8 mouse cellular contexts compared by ENCODE assay signal in genomic region chr11:66899426-66899825, GRCm38 (mm10). TPM values are rescaled to one million over a fixed set of nuclear protein-coding genes. Genes with fewer than 3 reads are reported as not detected.
A peak's percentile ranks its signal among the peaks of the same experiment; 100 is the strongest.
DNase-seq lines count a peak whose midpoint lies in the region; ATAC-seq lines count a peak whose summit lies in the region.

No protein-coding gene starts in this region.

- 14% methylated on average over 7 of the region's 7 CpGs for WGBS in forebrain, embryonic 13.5 days
- WGBS in limb, embryonic 11.5 days = 19% methylated on average over 7 of the region's 7 CpGs

- DNase-seq in ovary, postnatal 10 days (ENCODE audit: low spot score) = peak; percentile 25
- DNase-seq in ovary, adult 18-20 months (ENCODE audit: low spot score) = no peak
- peak; percentile 26 for DNase-seq in brain, embryonic 18.5 days (ENCODE audit: low read depth, low spot score)
- DNase-seq in hindlimb bud, embryonic 11.5 days (ENCODE audit: extremely low spot score, low read depth, low spot score) = peak; percentile 22
- peak; percentile 80 for DNase-seq in limb, embryonic 11.5 days (ENCODE audit: low spot score)
- DNase-seq in ovary, postnatal 14 days (ENCODE audit: low spot score) = peak; percentile 54
- peak; percentile 70 for DNase-seq in urinary bladder, postnatal 14 days (ENCODE audit: low spot score)

- no peak overlapping the region for H3K4me2 ChIP-seq in forebrain, embryonic 13.5 days
- no peak overlapping the region for H3K4me2 ChIP-seq in limb, embryonic 11.5 days (ENCODE audit: low read depth, severe bottlenecking)

- ATAC-seq in forebrain, embryonic 13.5 days = peak; percentile 45; the same call in 1 of the 2 replicates
- no peak for ATAC-seq in limb, embryonic 11.5 days (ENCODE audit: insufficient number of reproducible peaks, low FRiP score, low TSS enrichment, low read depth)

- no peaks in the 10 kb centered on the region for H3K4me1 ChIP-seq in forebrain, embryonic 13.5 days
- no peaks in the 10 kb centered on the region for H3K4me1 ChIP-seq in limb, embryonic 11.5 days (ENCODE audit: control insufficient read depth, insufficient read depth, low read length)

- H3K27ac ChIP-seq in forebrain, embryonic 13.5 days = no peak overlapping the region
- no peak overlapping the region for H3K27ac ChIP-seq in limb, embryonic 11.5 days (replicated peaks; ENCODE audit: low read depth, low read length)

- H3K36me3 ChIP-seq in forebrain, embryonic 13.5 days (ENCODE audit: poor library complexity, severe bottlenecking) = no peaks in the 10 kb centered on the region
- no peaks in the 10 kb centered on the region for H3K36me3 ChIP-seq in limb, embryonic 11.5 days (ENCODE audit: control insufficient read depth, insufficient read depth, low read length)

- no peaks in the 10 kb centered on the region for H3K27me3 ChIP-seq in forebrain, embryonic 13.5 days
- H3K27me3 ChIP-seq in limb, embryonic 11.5 days (ENCODE audit: control insufficient read depth, insufficient read depth, low read length) = no peaks in the 10 kb centered on the region

- H3K9me3 ChIP-seq in forebrain, embryonic 13.5 days (replicated peaks) = no peaks in the 10 kb centered on the region
- no peaks in the 10 kb centered on the region for H3K9me3 ChIP-seq in limb, embryonic 11.5 days (ENCODE audit: control insufficient read depth, low read length)

- H3K4me3 ChIP-seq in forebrain, embryonic 13.5 days = no peak overlapping the region
- H3K4me3 ChIP-seq in limb, embryonic 11.5 days (ENCODE audit: low read depth, low read length) = no peak overlapping the region

- H3K9ac ChIP-seq in forebrain, embryonic 13.5 days = no peak overlapping the region
- no peak overlapping the region for H3K9ac ChIP-seq in limb, embryonic 11.5 days (ENCODE audit: low read length)

RNA-seq across cellular contexts. Expression of gene Pirt, which starts 12.4 kb away (rescaled TPM):
- polyA plus RNA-seq in forebrain, embryonic 13.5 days (2015; fragmentation: Nextera tagmentation; extraction: Ambion mirVana) = 0.12 and 0.16 TPM in 2 replicates
- polyA plus RNA-seq in limb, embryonic 11.5 days (2014; fragmentation: Nextera tagmentation; extraction: Ambion mirVana) = not detected in 2 replicates

RNA-seq across cellular contexts. Expression of gene Tmem238l, which starts 57.0 kb away (rescaled TPM):
- polyA plus RNA-seq in forebrain, embryonic 13.5 days (2015; fragmentation: Nextera tagmentation; extraction: Ambion mirVana) = 0.19 TPM in 1 of 2 replicates, not detected in the other
- polyA plus RNA-seq in limb, embryonic 11.5 days (2014; fragmentation: Nextera tagmentation; extraction: Ambion mirVana) = not detected in 2 replicates
